Mouse (Mus musculus): ENCODE results near the gene Dnph1.

- TF ChIP-seq POLR2A (IDR thresholded peaks at IDR 0.05; ENCODE audit: borderline replicate concordance, extremely low read depth, insufficient read depth, insufficient read length, poor library complexity, severe bottlenecking), result no peak
- no peak for TF ChIP-seq CTCF (IDR thresholded peaks at IDR 0.05; ENCODE audit: borderline replicate concordance, extremely low read depth, insufficient read depth, insufficient read length)
These were observed 24.7 kb downstream of the Dnph1 start for GRCm38 (mm10) chr17:46521174-46521573.
